Mouse (Mus musculus) heart, embryonic 14.5 days (tissue): ENCODE results near the gene Nxnl1. TPM values are rescaled to one million over a fixed set of nuclear protein-coding genes. Genes with fewer than 3 reads are reported as not detected.
A peak's percentile ranks its signal among the peaks of the same experiment; 100 is the strongest.

Source experiments
- ATAC-seq: fragments of 200-750 bp; cut with Nextera tagmentation; 2 replicates; pipeline ENCODE4 v1.8.0; 2017; ENCODE audit warnings: low read depth, moderate TSS enrichment; ENCODE audit not compliant: insufficient number of reproducible peaks, insufficient read depth, low FRiP score
- H3K27ac ChIP-seq, 2 experiments: fragments of 200-500 bp in 1 of 2; fragments of 300-500 bp in 1 of 2; sonication (generic) in 1 of 2; replicated peaks in 1 of 2; 2 replicates each; pipeline ENCODE4 v1.5.1; 2012 to 2014; ENCODE audit warnings: low read depth in 2 of 2, low read length in 2 of 2, control low read depth in 1 of 2, mild to moderate bottlenecking in 1 of 2, mixed read lengths in 1 of 2; ENCODE audit not compliant: control insufficient read depth in 1 of 2, insufficient read depth in 1 of 2
- H3K27me3 ChIP-seq: fragments of 300-500 bp; sonication (generic); 2 replicates; pipeline ENCODE4 v1.6.1; 2014; ENCODE audit warnings: mild to moderate bottlenecking, low read length, control low read depth; ENCODE audit not compliant: control insufficient read depth, insufficient read depth
- H3K36me3 ChIP-seq: fragments of 300-500 bp; sonication (generic); 2 replicates; pipeline ENCODE4 v1.6.1; 2014; ENCODE audit warnings: mild to moderate bottlenecking, control low read depth, low read length, mixed read lengths; ENCODE audit not compliant: control insufficient read depth, insufficient read depth
- H3K4me1 ChIP-seq, 2 experiments: fragments of 200-500 bp in 1 of 2; fragments of 300-500 bp in 1 of 2; sonication (generic) in 1 of 2; 2 replicates each; pipeline ENCODE4 v1.6.1; 2012 to 2014; ENCODE audit warnings: low read length in 2 of 2, control low read depth in 1 of 2, mixed read lengths in 1 of 2; ENCODE audit not compliant: control insufficient read depth in 2 of 2, insufficient read depth in 2 of 2
- H3K4me2 ChIP-seq: fragments of 300-500 bp; sonication (generic); 2 replicates; pipeline ENCODE4 v1.6.1; 2014; ENCODE audit warnings: mild to moderate bottlenecking, low read length
- H3K4me3 ChIP-seq, 2 experiments: fragments of 200-500 bp in 1 of 2; fragments of 300-500 bp in 1 of 2; sonication (generic) in 1 of 2; 2 replicates each; pipeline ENCODE4 v1.5.1; 2012 to 2014; ENCODE audit warnings: low read length in 2 of 2, mild to moderate bottlenecking in 2 of 2, control low read depth in 1 of 2, low read depth in 1 of 2, moderate library complexity in 1 of 2; ENCODE audit not compliant: control insufficient read depth in 1 of 2, insufficient read depth in 1 of 2
- H3K9ac ChIP-seq: fragments of 300-500 bp; sonication (generic); 2 replicates; pipeline ENCODE4 v1.6.1; 2014; ENCODE audit warnings: mild to moderate bottlenecking, low read length
- H3K9me3 ChIP-seq: fragments of 300-500 bp; sonication (generic); 2 replicates; pipeline ENCODE4 v1.6.1; 2016; ENCODE audit warnings: low read length, control low read depth; ENCODE audit not compliant: control insufficient read depth
- WGBS: fragments of 180-500 bp; shearing (Covaris S2); extraction: QIAGEN DNeasy Blood & Tissue Kit; methylation state at CpG from one replicate; pipeline ENCODE4 v1.1.7; 2014; 5-methylcytosine and 5-hydroxymethylcytosine counted together
- polyA plus RNA-seq: library from polyadenylated mRNA; unstranded; fragments of >200 nt; fragmentation: Nextera tagmentation; extraction: Ambion mirVana; gene quantifications from 2 replicates; pipeline ENCODE4 v1.2.1, GENCODE M21; 2014

Nxnl1 gene
- polyA plus RNA-seq, 1 experiment from 2014 or later = not detected

DNA sequence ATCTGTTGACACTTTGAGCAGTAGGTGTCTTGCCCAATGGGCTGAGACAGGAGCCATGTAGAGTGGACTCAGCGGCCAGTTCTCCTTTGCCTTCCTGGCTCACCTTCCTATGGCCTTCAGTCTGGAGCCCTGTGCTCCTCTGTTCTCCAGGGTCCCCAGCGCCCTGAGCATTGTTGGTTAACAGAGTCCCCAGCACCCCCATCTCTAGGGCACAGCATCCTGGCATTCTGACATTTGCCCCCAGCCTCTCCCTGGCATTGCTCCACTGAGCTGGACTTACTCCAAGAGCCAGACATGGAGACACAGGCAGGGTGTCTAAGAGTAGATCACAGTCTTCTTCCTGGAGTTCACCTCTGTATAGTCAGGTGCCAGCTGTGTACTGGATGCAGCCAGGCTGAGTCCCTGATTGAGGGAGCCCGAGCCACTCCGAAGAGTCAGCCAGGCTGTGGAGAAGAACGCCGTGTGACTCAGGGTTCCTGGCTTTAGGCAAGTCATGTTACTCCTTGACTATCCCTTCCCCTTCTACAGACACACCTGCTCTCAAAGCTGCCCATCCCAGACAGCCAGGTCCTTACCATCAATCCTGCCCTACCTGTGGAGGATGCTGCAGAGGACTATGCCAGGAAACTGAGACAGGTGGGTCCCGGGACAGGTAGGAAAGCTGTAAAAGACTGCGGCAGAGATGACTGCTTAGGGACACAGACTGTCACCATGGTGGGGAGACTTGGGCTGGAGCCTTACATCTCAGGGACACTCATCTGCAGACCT lies 27.3 kb upstream of the Nxnl1 start:
- no peaks in the 10 kb centered on the region for H3K9me3 ChIP-seq
- ATAC-seq = no peak
- H3K27ac ChIP-seq = no peak overlapping the region
- H3K9ac ChIP-seq = no peak overlapping the region; the same call in 1 of the 2 replicates
- H3K4me1 ChIP-seq = peaks cover 8 to 17% of the 10 kb centered on the region in 2 experiments
- H3K27me3 ChIP-seq = no peaks in the 10 kb centered on the region
- H3K4me2 ChIP-seq = no peak overlapping the region
- 81% methylated on average over 8 of the region's 8 CpGs for WGBS
- peaks cover 11% of the 10 kb centered on the region; the same call in 1 of the 2 replicates for H3K36me3 ChIP-seq
- H3K4me3 ChIP-seq = no peak overlapping the region

GRCm38 (mm10) chr8:71592374-71593170 lies 26.2 kb upstream of the Nxnl1 start:
- Histone ChIP-seq H3K4me1 (peaks cover 8 to 17% of the 10 kb centered on the region in 2 experiments), H3K9me3 (no peaks in the 10 kb centered on the region), H3K36me3 (peaks cover 11% of the 10 kb centered on the region; the same call in 1 of the 2 replicates), H3K27ac (peak overlapping the region; percentile 93 to 96), H3K4me3 (peak overlapping the region; percentile 60 to 68), H3K4me2 (peak overlapping the region; percentile 90), H3K9ac (peak overlapping the region; percentile 95), H3K27me3 (no peaks in the 10 kb centered on the region)
- ATAC-seq = peak; percentile 79
- WGBS = 5% methylated on average over 54 of the region's 60 CpGs

GRCm38 (mm10) chr8:71591471-71592373 lies 25.3 kb upstream of the Nxnl1 start, which contains the start of gene Pgls:
Gene Pgls, plus strand, starts transcription at chr8:71592176.
- peak within 1 kb of the TSS; percentile 60 to 68 for H3K4me3 ChIP-seq
- peak within 1 kb of the TSS; percentile 90 for H3K4me2 ChIP-seq
- peak; percentile 89 for ATAC-seq
- peak within 1 kb of the TSS; percentile 95 for H3K9ac ChIP-seq
- no peaks in the 10 kb centered on the region for H3K9me3 ChIP-seq
- H3K27ac ChIP-seq = peak within 1 kb of the TSS; percentile 93 to 96
- peaks cover 8 to 17% of the 10 kb centered on the region in 2 experiments for H3K4me1 ChIP-seq
- under 1% methylated on average over 71 of the region's 71 CpGs for WGBS
- peaks cover 11% of the 10 kb centered on the region; the same call in 1 of the 2 replicates for H3K36me3 ChIP-seq
- no peaks in the 10 kb centered on the region for H3K27me3 ChIP-seq

GRCm38 (mm10) chr8:71591017-71591416 lies 24.6 kb upstream of the Nxnl1 start:
- Histone ChIP-seq H3K4me1 (peaks cover 8 to 17% of the 10 kb centered on the region in 2 experiments), H3K36me3 (peaks cover 13% of the 10 kb centered on the region; the same call in 1 of the 2 replicates), H3K27me3 (no peaks in the 10 kb centered on the region), H3K27ac (peak overlapping the region in 1 of 2 experiments; percentile 96; a peak in 1 of 4 replicates), H3K9ac (peak overlapping the region; percentile 95), H3K9me3 (no peaks in the 10 kb centered on the region), H3K4me3 (peak overlapping the region; percentile 60 to 68), H3K4me2 (peak overlapping the region; percentile 90)
- WGBS = 21% methylated on average over 5 of the region's 5 CpGs
- ATAC-seq = no peak

GRCm38 (mm10) chr8:71588762-71589161 lies 22.4 kb upstream of the Nxnl1 start:
- Histone ChIP-seq H3K4me1 (peaks cover 8 to 17% of the 10 kb centered on the region in 2 experiments), H3K4me3 (no peak overlapping the region), H3K4me2 (no peak overlapping the region), H3K36me3 (peaks cover 20% of the 10 kb centered on the region), H3K27ac (no peak overlapping the region), H3K9ac (no peak overlapping the region), H3K27me3 (no peaks in the 10 kb centered on the region), H3K9me3 (no peaks in the 10 kb centered on the region)
- ATAC-seq = no peak
- 60% methylated on average over 3 of the region's 3 CpGs for WGBS

DNA sequence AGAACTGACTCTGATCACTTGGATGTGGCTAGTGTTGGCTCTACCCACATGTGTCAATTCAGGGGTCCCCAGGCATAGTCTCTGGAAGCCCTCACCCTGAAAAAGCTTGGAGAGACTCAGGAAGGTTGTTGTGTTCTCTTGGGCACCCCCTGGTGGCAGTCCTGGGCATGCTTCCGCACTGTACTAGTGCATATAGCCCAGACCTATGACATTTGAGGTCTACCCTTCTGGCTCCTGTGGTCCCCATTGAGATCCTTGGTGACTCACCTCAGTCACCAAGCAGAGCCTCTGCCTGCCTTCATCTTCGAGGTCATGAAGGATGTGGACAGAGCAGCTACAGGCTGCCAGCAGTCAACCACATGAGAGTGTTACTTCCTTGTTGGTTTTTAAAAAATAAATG lies 20.5 kb upstream of the Nxnl1 start:
- Histone ChIP-seq H3K36me3 (peaks cover 20% of the 10 kb centered on the region), H3K27me3 (no peaks in the 10 kb centered on the region), H3K4me1 (peaks cover 4 to 6% of the 10 kb centered on the region in 2 experiments), H3K4me2 (no peak overlapping the region), H3K9me3 (no peaks in the 10 kb centered on the region), H3K4me3 (no peak overlapping the region), H3K9ac (no peak overlapping the region), H3K27ac (no peak overlapping the region)
- WGBS = 70% methylated on average over 2 of the region's 2 CpGs
- ATAC-seq = no peak

DNA sequence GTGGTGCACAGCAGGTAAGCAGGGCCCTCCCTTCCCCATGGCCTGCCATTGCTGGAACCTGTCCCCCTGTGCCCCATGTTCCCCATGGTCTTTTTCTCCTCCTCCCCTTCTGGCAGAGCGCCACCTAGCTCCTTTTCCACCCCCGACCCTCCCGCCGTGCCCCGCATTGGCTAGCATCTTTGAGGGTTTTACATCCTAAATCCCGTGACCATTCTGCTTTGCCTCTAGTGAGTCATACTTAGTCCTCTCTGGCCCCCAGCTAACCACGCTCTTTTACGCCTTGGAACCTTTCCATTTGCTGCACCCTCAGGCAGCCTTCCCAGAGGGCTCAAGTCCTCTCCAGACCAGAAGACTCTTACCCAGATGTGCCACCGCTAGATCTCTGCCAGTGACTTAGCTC lies 13.8 kb upstream of the Nxnl1 start:
- Histone ChIP-seq H3K27ac (no peak overlapping the region), H3K4me1 (no peaks in the 10 kb centered on the region; a peak in 1 of 4 replicates), H3K4me3 (no peak overlapping the region), H3K9ac (no peak overlapping the region), H3K27me3 (no peaks in the 10 kb centered on the region), H3K4me2 (no peak overlapping the region), H3K36me3 (peaks cover 19% of the 10 kb centered on the region), H3K9me3 (no peaks in the 10 kb centered on the region)
- 53% methylated on average over 9 of the region's 9 CpGs for WGBS
- ATAC-seq = no peak
